Mouse (Mus musculus) left cerebral cortex, adult 2 months (tissue): ENCODE data around the gene Esyt2. TPM values are rescaled to one million over a fixed set of nuclear protein-coding genes. Genes with fewer than 3 reads are reported as not detected.

Source experiments
- DNase-seq, 2 experiments: peaks; one replicate each; pipeline ENCODE4 v3.0.0; 2021 to 2022; ENCODE audit warnings: low spot score in 2 of 2, mixed read lengths in 1 of 2; ENCODE audit errors: extremely low spot score in 1 of 2
- H3K27ac ChIP-seq: fragments of 200-600 bp; 2 replicates; pipeline ENCODE4 v1.8.1; 2022
- H3K4me3 ChIP-seq: fragments of 200-600 bp; 2 replicates; pipeline ENCODE4 v1.8.1; 2022
- CTCF ChIP-seq: fragments of 200-600 bp; IDR thresholded peaks from 2 replicates; pipeline ENCODE4 v1.8.1; 2022; ENCODE audit warnings: antibody characterized with exemption, mild to moderate bottlenecking, moderate library complexity
- intact Hi-C: fragments of 180-260 bp; cut with DNase I; formaldehyde crosslinking; loops from one replicate; pipeline ENCODE4 v1.15.1; 2025
- long read RNA-seq, 2 experiments: library from polyadenylated mRNA; stranded (forward); transcript quantifications; one replicate each; pipeline ENCODE4 v2.0.0; 2021; ENCODE audit warnings: borderline mapping rate in 2 of 2
- total RNA-seq, 2 experiments: library from RNA; stranded (reverse); gene quantifications; 2 replicates each; pipeline ENCODE4 v1.2.3; 2021

Esyt2 gene
- total RNA-seq, result 10 to 100 TPM; 55.3 to 58.3 TPM
- long read RNA-seq, experiment 1, full-length matches to known transcripts, result 27 of 37 reads
- long read RNA-seq, experiment 1, partial matches to known transcripts, result 2 of 37 reads
- long read RNA-seq, experiment 1, other reads (novel, unspliced or antisense), result 8 of 37 reads
- long read RNA-seq, experiment 2, full-length matches to known transcripts, result 27 of 36 reads
- long read RNA-seq, experiment 2, partial matches to known transcripts, result 1 of 36 reads
- long read RNA-seq, experiment 2, other reads (novel, unspliced or antisense), result 8 of 36 reads

DNA sequence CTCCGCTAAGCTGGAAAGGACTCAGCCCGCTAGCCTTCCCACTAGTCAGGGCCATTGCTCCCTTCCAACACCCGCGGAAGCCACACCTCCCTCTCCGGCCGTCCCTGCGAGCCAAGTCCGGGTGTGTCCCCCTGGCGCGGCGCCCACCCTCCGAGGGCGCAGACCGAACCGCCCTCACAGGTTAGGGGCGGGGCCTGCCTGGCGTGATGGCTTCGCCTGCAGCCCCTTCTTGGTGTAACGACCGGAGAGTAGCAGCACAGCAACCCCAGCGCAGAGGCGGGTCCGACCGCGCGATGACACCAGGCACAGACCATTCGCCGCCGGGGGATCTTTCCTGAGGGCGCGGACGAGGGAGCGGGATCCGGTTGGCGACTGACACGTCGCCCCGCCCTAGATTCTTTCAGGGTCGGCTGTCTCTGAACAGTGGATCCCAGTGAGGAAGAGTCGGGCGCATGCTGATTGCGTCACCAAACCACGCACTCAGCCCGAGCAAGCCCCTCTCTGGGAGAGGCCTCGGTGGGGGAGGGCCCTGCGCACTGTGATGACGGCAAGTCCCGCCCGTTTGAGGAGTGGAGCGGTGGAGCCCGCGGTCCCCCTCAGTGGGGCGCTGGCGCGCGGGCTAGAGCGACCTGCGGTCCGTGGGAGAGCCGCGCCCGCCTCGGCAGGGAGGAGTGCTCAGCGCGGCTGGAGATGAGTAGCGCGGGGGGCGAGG, at the start of gene Esyt2:
TSS of gene Esyt2 (plus strand) at position 544 of the 712 bp plus-strand sequence.
- Histone ChIP-seq H3K27ac (peak within 1 kb of the TSS; percentile 91), H3K4me3 (peak within 1 kb of the TSS; percentile 86)
- intact Hi-C loops, result loop anchor here (2.0 to 5.0 kb wide), 4 partner anchors 18 to 341 kb away; partner anchors contain the start of genes Ptprn2 and Wdr60
- DNase-seq, result peak; percentile 100
- TF ChIP-seq CTCF, result peak; percentile 41

DNA sequence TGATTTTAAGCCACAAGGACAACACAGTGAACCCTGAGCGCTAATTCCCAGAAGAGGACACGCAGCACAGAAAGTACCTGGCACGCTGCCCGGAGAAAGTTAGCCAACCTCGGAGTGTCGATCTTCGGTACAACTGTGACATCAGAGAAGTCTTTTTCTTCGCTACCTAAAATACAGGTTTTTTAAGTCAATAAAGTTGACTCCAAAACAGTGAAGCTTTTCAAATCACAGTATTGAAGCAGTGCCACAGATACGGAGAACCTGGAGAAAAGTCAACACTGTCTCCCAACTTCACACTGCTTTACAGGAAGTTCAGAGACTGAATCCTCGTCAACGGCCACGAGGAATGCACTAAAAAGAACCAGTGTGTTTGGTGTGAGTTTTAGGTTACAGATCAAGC, 49.4 kb upstream of the Esyt2 start:
- no peak for DNase-seq
- no peak overlapping the region for H3K4me3 ChIP-seq
- intact Hi-C loops, result no loop called here
- TF ChIP-seq CTCF, result no peak
- H3K27ac ChIP-seq, result no peak overlapping the region

DNA sequence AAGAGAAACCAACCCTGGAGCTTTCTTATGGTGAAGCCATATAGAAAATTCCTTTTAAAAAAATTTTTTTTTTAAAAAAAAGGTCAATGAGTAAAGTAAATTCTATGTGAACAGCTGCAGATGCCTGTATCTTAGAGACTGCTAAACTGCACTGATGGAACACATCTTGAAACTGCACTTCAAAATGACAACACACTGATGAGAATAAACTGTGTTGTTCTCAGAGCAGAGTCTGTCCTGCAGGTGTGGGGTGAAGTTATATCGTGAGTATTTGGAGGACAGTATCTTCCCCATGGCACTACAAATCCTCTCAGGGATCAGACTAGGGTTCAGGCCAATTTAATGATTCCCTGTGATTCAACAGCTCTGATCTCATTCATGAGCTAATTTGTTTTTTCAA, 48.9 kb upstream of the Esyt2 start:
- no peak overlapping the region for H3K27ac ChIP-seq
- intact Hi-C loops, result no loop called here
- TF ChIP-seq CTCF, result no peak
- no peak overlapping the region for H3K4me3 ChIP-seq
- no peak for DNase-seq

DNA sequence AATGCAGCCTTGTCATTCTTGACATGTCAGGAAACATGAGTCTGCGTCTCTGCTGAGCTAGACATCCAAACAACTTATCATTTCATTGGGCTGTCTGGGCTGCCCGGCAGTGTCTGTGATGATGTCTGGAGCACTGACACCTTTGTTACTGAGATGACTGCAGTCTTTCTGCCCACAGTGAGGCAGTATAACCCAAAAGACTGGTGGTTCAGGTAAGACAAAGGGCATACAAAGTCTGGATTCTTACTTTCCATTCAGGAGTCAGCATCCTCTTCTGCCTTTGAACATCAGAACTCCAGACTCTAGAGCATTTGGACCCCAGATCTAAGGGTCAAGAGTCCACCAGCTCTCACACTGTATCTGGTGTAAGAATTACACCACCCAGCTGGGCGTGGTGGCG, 45.6 kb upstream of the Esyt2 start:
- intact Hi-C loops, result no loop called here
- DNase-seq, result no peak

DNA sequence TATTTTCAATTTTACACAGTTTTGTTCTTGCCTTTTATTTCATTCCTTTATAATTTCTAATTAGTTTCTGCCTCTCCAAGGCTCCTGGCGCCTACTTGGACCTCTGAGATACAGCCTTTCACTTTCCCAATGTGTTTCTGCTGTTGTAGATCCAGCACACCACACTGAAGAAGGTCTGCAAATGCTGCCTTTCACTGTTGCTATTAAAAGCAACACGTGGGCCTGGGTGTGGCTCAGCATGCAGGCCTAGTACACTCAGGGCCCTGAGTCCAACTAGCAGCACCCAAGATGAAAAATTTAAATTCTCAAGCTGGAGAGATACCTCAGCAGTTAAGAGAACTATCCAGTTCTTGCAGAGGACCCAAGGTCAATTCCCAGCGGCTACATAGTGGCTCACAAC, 44.3 kb upstream of the Esyt2 start:
- no peak for TF ChIP-seq CTCF
- intact Hi-C loops, result no loop called here
- no peak overlapping the region for H3K27ac ChIP-seq
- H3K4me3 ChIP-seq, result no peak overlapping the region
- no peak for DNase-seq

More for the DNA sequence above, 45.6 kb upstream of the Esyt2 start:
- Histone ChIP-seq H3K27ac (no peak overlapping the region), H3K4me3 (no peak overlapping the region)
- peak; percentile 12; the same call in 1 of the 2 replicates for TF ChIP-seq CTCF

DNA sequence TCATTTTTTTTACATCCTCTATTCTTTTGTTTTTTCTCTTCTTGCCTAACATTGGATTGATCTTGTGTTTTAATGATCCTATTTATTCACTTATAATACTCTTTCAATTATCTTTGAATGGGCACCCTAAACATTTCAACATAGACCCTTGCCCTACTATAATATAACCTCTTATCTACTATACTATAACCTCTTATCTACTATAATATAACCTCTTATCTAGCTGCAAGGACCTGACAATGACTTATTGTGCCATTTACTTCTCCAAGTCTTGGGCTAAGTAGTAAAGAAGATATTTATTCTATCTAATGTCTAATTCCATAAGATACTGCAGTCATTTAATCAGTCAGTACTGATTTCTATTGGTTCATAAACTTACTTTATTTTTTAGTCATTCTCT, 42.6 kb upstream of the Esyt2 start:
- intact Hi-C loops, result no loop called here
- DNase-seq, result no peak
- no peak for TF ChIP-seq CTCF

DNA sequence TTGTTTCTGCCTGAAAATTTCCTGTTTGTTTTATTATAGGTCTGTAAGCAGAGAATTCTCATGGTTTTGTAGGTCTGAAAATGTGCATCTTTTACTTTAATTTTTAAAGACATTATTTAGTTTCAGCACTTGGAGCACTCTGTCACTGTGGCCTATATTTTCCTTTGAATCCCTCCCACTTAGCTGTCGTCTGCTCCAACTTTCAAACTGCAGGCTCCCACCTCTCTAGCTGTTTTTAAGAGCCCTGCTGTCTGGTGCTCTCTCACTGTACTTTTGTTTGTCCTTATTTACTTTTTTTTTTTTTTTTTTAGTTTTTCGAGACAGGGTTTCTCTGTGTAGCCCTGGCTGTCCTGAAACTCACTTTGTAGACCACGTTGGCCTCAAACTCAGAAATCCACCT, 42.2 kb upstream of the Esyt2 start:
- intact Hi-C loops, result no loop called here
- no peak overlapping the region for H3K4me3 ChIP-seq
- no peak for TF ChIP-seq CTCF
- DNase-seq, result no peak
- H3K27ac ChIP-seq, result no peak overlapping the region

More for the DNA sequence above, 42.6 kb upstream of the Esyt2 start:
- no peak overlapping the region for H3K4me3 ChIP-seq
- H3K27ac ChIP-seq, result no peak overlapping the region

DNA sequence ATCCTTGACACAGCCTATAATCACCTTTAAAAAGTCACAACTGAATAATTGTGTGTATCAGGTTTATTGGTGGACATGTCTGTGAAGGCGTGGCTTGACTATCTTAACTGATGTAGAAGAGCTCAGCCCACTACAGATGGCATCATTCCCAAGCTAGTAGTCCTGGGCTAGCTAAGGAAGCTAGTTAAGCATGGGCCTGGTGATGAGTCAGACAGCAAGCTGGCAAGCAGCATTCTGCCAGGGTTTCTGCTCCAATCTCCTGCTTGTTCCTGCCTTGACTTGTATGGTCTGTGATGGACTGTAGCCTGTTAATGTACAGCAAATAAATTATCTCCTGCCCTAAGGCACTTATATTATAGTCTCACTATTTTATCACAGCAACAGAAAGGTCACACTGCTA, 36.4 kb upstream of the Esyt2 start:
- H3K27ac ChIP-seq, result no peak overlapping the region
- no peak for TF ChIP-seq CTCF
- no peak overlapping the region for H3K4me3 ChIP-seq
- intact Hi-C loops, result loop anchor here (5.0 kb wide), 1 partner anchor 113 kb away; no protein-coding TSS in a partner anchor
- no peak for DNase-seq

DNA sequence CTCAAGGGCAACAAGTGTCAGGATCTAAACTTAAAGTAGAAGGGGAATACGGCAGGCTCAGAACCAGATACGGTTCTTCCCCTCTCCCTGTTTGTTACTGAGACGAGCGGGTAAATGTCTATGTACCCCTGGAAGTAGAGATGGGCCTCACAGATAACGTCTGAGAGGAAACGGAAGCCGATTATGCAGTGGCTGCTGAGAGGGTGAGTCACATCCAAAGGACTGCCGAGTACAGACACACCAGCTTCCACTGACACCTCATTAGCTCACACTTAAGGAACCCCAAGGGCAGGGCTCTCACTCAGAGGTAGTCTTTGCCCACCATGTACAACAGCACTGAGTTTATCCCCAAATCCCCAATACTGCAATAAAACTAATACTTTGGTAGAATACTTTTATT, 26.3 kb upstream of the Esyt2 start:
- no peak for TF ChIP-seq CTCF
- DNase-seq, result no peak
- no peak overlapping the region for H3K27ac ChIP-seq
- intact Hi-C loops, result no loop called here
- H3K4me3 ChIP-seq, result no peak overlapping the region

DNA sequence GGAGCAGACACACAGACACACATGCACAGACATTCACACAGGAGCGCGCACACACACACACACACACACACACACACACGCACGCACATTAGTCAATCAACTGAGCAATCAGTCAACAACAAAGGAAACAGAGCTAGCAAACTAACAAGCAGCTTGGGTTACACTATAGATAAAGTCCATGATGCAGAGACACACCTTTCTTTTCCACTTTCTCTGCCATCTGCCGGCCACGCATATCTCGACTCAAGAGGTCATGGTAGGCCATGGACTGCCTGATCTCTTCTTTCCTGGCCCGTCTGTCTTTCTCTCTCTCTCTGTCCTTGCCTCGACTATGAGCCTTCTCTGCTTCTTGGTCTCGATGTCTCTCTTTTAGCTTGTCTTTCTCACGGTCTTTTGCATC, 25.4 kb upstream of the Esyt2 start:
- TF ChIP-seq CTCF, result no peak
- intact Hi-C loops, result no loop called here
- Histone ChIP-seq H3K27ac (no peak overlapping the region), H3K4me3 (no peak overlapping the region)
- DNase-seq, result no peak

DNA sequence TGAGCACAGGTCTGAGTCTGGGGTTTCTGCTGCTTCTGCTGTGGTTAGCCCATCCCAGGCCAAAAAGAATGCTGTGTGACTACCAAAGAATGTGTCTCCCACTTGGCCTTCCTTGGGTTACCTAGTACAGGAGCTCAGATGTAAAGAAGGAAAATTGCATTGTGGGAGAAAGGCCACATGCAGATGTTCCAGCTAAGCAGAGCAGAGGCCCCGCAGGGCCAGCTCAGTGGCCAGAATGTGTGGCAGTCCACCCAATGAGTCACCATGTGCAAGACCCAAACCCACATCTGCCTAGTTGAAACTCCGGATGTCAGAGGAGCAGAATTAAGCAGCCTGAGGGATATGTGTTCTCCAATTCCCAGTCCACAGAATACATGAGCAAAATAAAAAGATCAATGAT, 22.7 kb upstream of the Esyt2 start:
- Histone ChIP-seq H3K27ac (no peak overlapping the region), H3K4me3 (no peak overlapping the region)
- TF ChIP-seq CTCF, result no peak
- no peak for DNase-seq
- intact Hi-C loops, result no loop called here

DNA sequence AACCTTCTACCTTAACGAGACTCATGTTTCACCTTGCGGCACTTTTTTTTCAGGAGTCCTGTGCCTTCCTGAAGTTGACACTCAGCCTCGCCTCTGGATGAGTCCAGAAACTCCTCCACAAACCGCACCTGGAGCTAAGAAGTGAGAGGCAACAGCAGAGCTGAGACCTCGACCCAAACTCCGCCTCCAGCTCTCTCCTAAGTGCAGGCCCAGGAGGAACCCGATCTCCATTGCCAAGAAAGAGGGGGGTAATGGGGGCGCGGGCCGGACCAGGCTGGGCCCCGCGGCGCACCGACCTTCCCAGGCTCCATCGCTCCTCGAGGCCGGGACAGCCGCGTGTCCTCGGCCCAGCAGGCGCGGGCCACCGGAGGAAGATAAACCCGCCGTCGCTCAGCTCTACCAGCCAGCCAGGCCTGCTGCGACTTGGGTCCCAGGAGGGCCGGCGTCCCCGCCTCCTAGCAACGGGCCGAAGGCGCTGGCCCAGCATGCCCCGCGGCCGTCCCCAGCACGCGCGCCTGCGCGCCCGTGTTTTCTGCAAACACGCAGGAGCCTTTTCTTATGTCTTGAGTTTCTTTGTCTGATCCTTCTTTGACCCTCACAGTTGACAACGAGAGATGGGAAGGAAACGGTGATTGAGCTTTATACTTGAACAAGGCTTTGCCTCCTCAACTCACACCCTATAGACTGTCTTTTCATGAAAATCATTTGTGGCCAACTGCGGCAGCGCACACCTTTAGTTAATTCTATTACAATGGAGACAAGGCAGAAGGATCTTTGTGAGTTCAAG, 18.2 kb upstream of the Esyt2 start, which contains the start of gene Wdr60:
TSS of gene Wdr60 (minus strand) at position 468 of the 787 bp plus-strand sequence.
- peak; percentile 88 to 90 for DNase-seq
- TF ChIP-seq CTCF, result no peak; the same call in 1 of the 2 replicates
- Histone ChIP-seq H3K27ac (peak within 1 kb of the TSS; percentile 50), H3K4me3 (peak within 1 kb of the TSS; percentile 76)
- intact Hi-C loops, result loop anchor here (2.0 kb wide), 1 partner anchor 18 kb away; the partner anchor contains the start of gene Esyt2
